Mouse (Mus musculus): ENCODE measurements around the gene C2cd4c. TPM values are rescaled to one million over a fixed set of nuclear protein-coding genes. Genes with fewer than 3 reads are reported as not detected.
A peak's percentile ranks its signal among the peaks of the same experiment; 100 is the strongest.

Gene C2cd4c
- polyA plus RNA-seq, 1 experiment, result 0.88 TPM

- no peaks in the 10 kb centered on the region for H3K4me1 ChIP-seq (ENCODE audit: control insufficient read depth, insufficient read depth, low read length)
- no peaks in the 10 kb centered on the region for H3K9me3 ChIP-seq (replicated peaks; ENCODE audit: control insufficient read depth, insufficient read depth, low read length, poor library complexity, severe bottlenecking)
- no peaks in the 10 kb centered on the region for H3K36me3 ChIP-seq (ENCODE audit: control insufficient read depth, insufficient read depth, low read length, poor library complexity, severe bottlenecking)
- 0 out of 2 replicates have a peak overlapping the region, but pooled peaks have one; percentile 3 for H3K4me3 ChIP-seq (ENCODE audit: low read depth, low read length)
- no peak overlapping the region for H3K27ac ChIP-seq (ENCODE audit: insufficient read depth, low read length)
- TF ChIP-seq CTCF (IDR thresholded peaks at IDR 0.05; ENCODE audit: low read depth, low read length) (no peak), EP300 (IDR thresholded peaks at IDR 0.05; ENCODE audit: insufficient read depth, low read depth, low read length) (no peak), POLR2A (IDR thresholded peaks at IDR 0.05; ENCODE audit: insufficient read depth, low read length) (no peak)
- no peak overlapping the region for H3K9ac ChIP-seq (ENCODE audit: low read depth, poor library complexity, severe bottlenecking)
- no peaks in the 10 kb centered on the region for H3K27me3 ChIP-seq (ENCODE audit: control insufficient read depth, insufficient read depth, low read length, poor library complexity, severe bottlenecking)
Observed at GRCm38 (mm10) chr10:79579781-79580180, 34.0 kb downstream of the C2cd4c start.

GRCm38 (mm10) chr10:79578891-79579290, 34.9 kb downstream of the C2cd4c start:
- Histone ChIP-seq H3K27me3 (ENCODE audit: control insufficient read depth, insufficient read depth, low read length, poor library complexity, severe bottlenecking) (no peaks in the 10 kb centered on the region), H3K4me3 (ENCODE audit: low read depth, low read length) (no peak overlapping the region), H3K27ac (ENCODE audit: insufficient read depth, low read length) (no peak overlapping the region), H3K9me3 (replicated peaks; ENCODE audit: control insufficient read depth, insufficient read depth, low read length, poor library complexity, severe bottlenecking) (no peaks in the 10 kb centered on the region), H3K4me1 (ENCODE audit: control insufficient read depth, insufficient read depth, low read length) (no peaks in the 10 kb centered on the region), H3K36me3 (ENCODE audit: control insufficient read depth, insufficient read depth, low read length, poor library complexity, severe bottlenecking) (no peaks in the 10 kb centered on the region), H3K9ac (ENCODE audit: low read depth, poor library complexity, severe bottlenecking) (no peak overlapping the region)
- TF ChIP-seq POLR2A (IDR thresholded peaks at IDR 0.05; ENCODE audit: insufficient read depth, low read length), result no peak
- no peak for TF ChIP-seq CTCF (IDR thresholded peaks at IDR 0.05; ENCODE audit: low read depth, low read length)
- TF ChIP-seq EP300 (IDR thresholded peaks at IDR 0.05; ENCODE audit: insufficient read depth, low read depth, low read length), result no peak

GRCm38 (mm10) chr10:79578276-79578675, 35.5 kb downstream of the C2cd4c start:
- no peak overlapping the region for H3K27ac ChIP-seq (ENCODE audit: insufficient read depth, low read length)
- TF ChIP-seq POLR2A (IDR thresholded peaks at IDR 0.05; ENCODE audit: insufficient read depth, low read length), result no peak
- TF ChIP-seq CTCF (IDR thresholded peaks at IDR 0.05; ENCODE audit: low read depth, low read length), result no peak
- TF ChIP-seq EP300 (IDR thresholded peaks at IDR 0.05; ENCODE audit: insufficient read depth, low read depth, low read length), result no peak
- H3K27me3 ChIP-seq (ENCODE audit: control insufficient read depth, insufficient read depth, low read length, poor library complexity, severe bottlenecking), result no peaks in the 10 kb centered on the region
- no peaks in the 10 kb centered on the region for H3K9me3 ChIP-seq (replicated peaks; ENCODE audit: control insufficient read depth, insufficient read depth, low read length, poor library complexity, severe bottlenecking)
- H3K4me1 ChIP-seq (ENCODE audit: control insufficient read depth, insufficient read depth, low read length), result no peaks in the 10 kb centered on the region
- H3K9ac ChIP-seq (ENCODE audit: low read depth, poor library complexity, severe bottlenecking), result no peak overlapping the region
- H3K36me3 ChIP-seq (ENCODE audit: control insufficient read depth, insufficient read depth, low read length, poor library complexity, severe bottlenecking), result no peaks in the 10 kb centered on the region
- H3K4me3 ChIP-seq (ENCODE audit: low read depth, low read length), result no peak overlapping the region

- Histone ChIP-seq H3K27me3 (ENCODE audit: control insufficient read depth, insufficient read depth, low read length, poor library complexity, severe bottlenecking) (no peaks in the 10 kb centered on the region), H3K4me3 (ENCODE audit: low read depth, low read length) (no peak overlapping the region), H3K9ac (ENCODE audit: low read depth, poor library complexity, severe bottlenecking) (no peak overlapping the region), H3K4me1 (ENCODE audit: control insufficient read depth, insufficient read depth, low read length) (no peaks in the 10 kb centered on the region), H3K27ac (ENCODE audit: insufficient read depth, low read length) (no peak overlapping the region), H3K9me3 (replicated peaks; ENCODE audit: control insufficient read depth, insufficient read depth, low read length, poor library complexity, severe bottlenecking) (no peaks in the 10 kb centered on the region), H3K36me3 (ENCODE audit: control insufficient read depth, insufficient read depth, low read length, poor library complexity, severe bottlenecking) (no peaks in the 10 kb centered on the region)
- TF ChIP-seq EP300 (IDR thresholded peaks at IDR 0.05; ENCODE audit: insufficient read depth, low read depth, low read length) (no peak), CTCF (IDR thresholded peaks at IDR 0.05; ENCODE audit: low read depth, low read length) (no peak), POLR2A (IDR thresholded peaks at IDR 0.05; ENCODE audit: insufficient read depth, low read length) (no peak)
Observed at GRCm38 (mm10) chr10:79577376-79577775, 36.4 kb downstream of the C2cd4c start.

GRCm38 (mm10) chr10:79575754-79576153, 38.1 kb downstream of the C2cd4c start:
- Histone ChIP-seq H3K27me3 (ENCODE audit: control insufficient read depth, insufficient read depth, low read length, poor library complexity, severe bottlenecking) (no peaks in the 10 kb centered on the region), H3K9ac (ENCODE audit: low read depth, poor library complexity, severe bottlenecking) (no peak overlapping the region)
- TF ChIP-seq POLR2A (IDR thresholded peaks at IDR 0.05; ENCODE audit: insufficient read depth, low read length), result no peak
- no peak for TF ChIP-seq CTCF (IDR thresholded peaks at IDR 0.05; ENCODE audit: low read depth, low read length)
- TF ChIP-seq EP300 (IDR thresholded peaks at IDR 0.05; ENCODE audit: insufficient read depth, low read depth, low read length), result no peak

GRCm38 (mm10) chr10:79574796-79575195, 39.0 kb downstream of the C2cd4c start:
- Histone ChIP-seq H3K9me3 (replicated peaks; ENCODE audit: control insufficient read depth, insufficient read depth, low read length, poor library complexity, severe bottlenecking) (no peaks in the 10 kb centered on the region), H3K36me3 (ENCODE audit: control insufficient read depth, insufficient read depth, low read length, poor library complexity, severe bottlenecking) (no peaks in the 10 kb centered on the region), H3K4me3 (ENCODE audit: low read depth, low read length) (no peak overlapping the region), H3K27me3 (ENCODE audit: control insufficient read depth, insufficient read depth, low read length, poor library complexity, severe bottlenecking) (no peaks in the 10 kb centered on the region), H3K27ac (ENCODE audit: insufficient read depth, low read length) (no peak overlapping the region), H3K9ac (ENCODE audit: low read depth, poor library complexity, severe bottlenecking) (no peak overlapping the region), H3K4me1 (ENCODE audit: control insufficient read depth, insufficient read depth, low read length) (no peaks in the 10 kb centered on the region)
- TF ChIP-seq CTCF (IDR thresholded peaks at IDR 0.05; ENCODE audit: low read depth, low read length) (no peak), EP300 (IDR thresholded peaks at IDR 0.05; ENCODE audit: insufficient read depth, low read depth, low read length) (no peak), POLR2A (IDR thresholded peaks at IDR 0.05; ENCODE audit: insufficient read depth, low read length) (no peak)

More at GRCm38 (mm10) chr10:79575754-79576153, 38.1 kb downstream of the C2cd4c start:
- Histone ChIP-seq H3K36me3 (ENCODE audit: control insufficient read depth, insufficient read depth, low read length, poor library complexity, severe bottlenecking) (no peaks in the 10 kb centered on the region), H3K27ac (ENCODE audit: insufficient read depth, low read length) (no peak overlapping the region), H3K4me1 (ENCODE audit: control insufficient read depth, insufficient read depth, low read length) (no peaks in the 10 kb centered on the region), H3K9me3 (replicated peaks; ENCODE audit: control insufficient read depth, insufficient read depth, low read length, poor library complexity, severe bottlenecking) (no peaks in the 10 kb centered on the region), H3K4me3 (ENCODE audit: low read depth, low read length) (no peak overlapping the region)
